Mouse (Mus musculus) adrenal gland, adult 8-10 months (tissue): Measurements from ENCODE around the gene Ltb4r1. TPM values are rescaled to one million over a fixed set of nuclear protein-coding genes. Genes with fewer than 3 reads are reported as not detected.

Experiments used
- DNase-seq: peaks from one replicate; pipeline ENCODE4 v3.0.0; 2022
- total RNA-seq, 4 experiments: library from RNA; stranded (reverse); gene quantifications; 2 replicates each; pipeline ENCODE4 v1.2.4; 2022

Gene Ltb4r1
- total RNA-seq: under 1 TPM; 0.31 to 0.75 (median 0.43) TPM

- DNase-seq: no peak
Observed at GRCm38 (mm10) chr14:55765696-55766095, at the start of gene Ltb4r1. Gene Ltb4r1 (plus strand): TSS chr14:55765962.

GRCm38 (mm10) chr14:55716271-55716670, 49.5 kb upstream of the Ltb4r1 start:
- no peak for DNase-seq

DNA sequence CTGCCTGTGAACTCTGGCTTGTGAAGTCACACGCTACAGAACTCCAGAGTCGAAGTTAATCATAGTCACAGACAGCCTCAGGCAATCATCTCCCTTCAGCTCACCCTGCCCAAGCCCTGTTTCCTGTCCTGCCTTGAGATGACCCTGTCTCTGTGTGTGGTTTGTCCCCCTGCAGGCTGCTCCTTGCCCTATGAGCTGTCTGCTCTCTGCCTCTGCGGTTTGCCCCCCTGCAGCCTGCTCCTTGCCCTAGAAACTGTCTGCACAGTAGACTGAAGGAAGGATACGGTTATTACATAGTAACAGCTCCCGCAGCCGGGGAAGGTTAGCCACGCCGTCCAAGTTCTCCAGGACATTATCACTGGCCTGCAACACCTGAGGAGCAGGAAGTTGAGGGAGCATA, 48.9 kb upstream of the Ltb4r1 start:
- no peak for DNase-seq

- no peak for DNase-seq
Observed at GRCm38 (mm10) chr14:55719737-55720136, 46.0 kb upstream of the Ltb4r1 start.

- no peak for DNase-seq
Observed at GRCm38 (mm10) chr14:55720666-55721065, 45.1 kb upstream of the Ltb4r1 start.

- DNase-seq: no peak
Observed at GRCm38 (mm10) chr14:55721076-55721475, 44.7 kb upstream of the Ltb4r1 start.

GRCm38 (mm10) chr14:55721700-55722437, 43.9 kb upstream of the Ltb4r1 start, which contains the start of gene Rabggta:
Gene Rabggta (minus strand): TSS chr14:55722263.
- peak; percentile 84 for DNase-seq

GRCm38 (mm10) chr14:55722438-55722945, 43.3 kb upstream of the Ltb4r1 start:
- no peak for DNase-seq

GRCm38 (mm10) chr14:55723433-55723832, 42.3 kb upstream of the Ltb4r1 start:
- no peak for DNase-seq

DNA sequence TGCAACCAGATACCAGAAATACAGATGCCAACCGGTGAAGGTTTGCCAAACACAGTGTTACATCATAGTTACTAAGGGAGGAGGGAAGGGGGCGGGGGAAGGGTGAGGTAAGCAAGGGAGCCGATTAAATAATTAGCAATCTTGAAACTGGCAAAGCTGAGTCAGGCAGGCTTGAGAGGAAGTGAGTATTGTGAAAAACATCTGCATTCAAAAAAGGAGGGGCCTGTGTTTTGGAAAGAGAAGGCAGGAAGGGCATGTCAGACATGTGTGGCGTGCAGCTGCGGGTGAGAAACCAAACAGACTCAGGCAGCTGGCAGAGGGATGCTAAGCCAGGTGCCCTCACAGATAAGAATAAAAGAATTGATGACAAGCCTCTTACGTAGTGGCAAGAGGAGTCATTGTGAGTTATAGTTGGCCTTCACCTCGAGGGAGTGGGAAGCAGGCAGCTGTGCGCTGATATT, 41.3 kb upstream of the Ltb4r1 start:
- peak; percentile 46 for DNase-seq

DNA sequence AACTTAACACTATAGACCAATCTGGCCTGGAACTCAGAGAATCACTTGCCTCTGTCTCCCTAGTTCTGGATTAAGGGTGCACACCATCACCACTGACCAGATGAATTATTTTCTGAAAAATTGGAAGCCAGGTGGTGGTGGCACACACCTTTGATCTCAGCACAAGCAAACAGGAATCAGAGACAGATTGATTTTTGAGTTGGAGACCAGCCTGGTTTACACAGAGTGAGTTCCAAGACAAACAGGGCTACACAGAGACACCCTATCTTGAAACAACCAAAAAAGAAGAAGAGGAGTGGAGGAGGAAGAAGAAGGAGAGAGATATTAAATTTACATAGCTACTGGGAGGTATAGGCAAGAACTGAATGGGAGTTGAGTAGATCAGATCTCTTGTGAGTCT, 39.5 kb upstream of the Ltb4r1 start:
- DNase-seq: no peak

DNA sequence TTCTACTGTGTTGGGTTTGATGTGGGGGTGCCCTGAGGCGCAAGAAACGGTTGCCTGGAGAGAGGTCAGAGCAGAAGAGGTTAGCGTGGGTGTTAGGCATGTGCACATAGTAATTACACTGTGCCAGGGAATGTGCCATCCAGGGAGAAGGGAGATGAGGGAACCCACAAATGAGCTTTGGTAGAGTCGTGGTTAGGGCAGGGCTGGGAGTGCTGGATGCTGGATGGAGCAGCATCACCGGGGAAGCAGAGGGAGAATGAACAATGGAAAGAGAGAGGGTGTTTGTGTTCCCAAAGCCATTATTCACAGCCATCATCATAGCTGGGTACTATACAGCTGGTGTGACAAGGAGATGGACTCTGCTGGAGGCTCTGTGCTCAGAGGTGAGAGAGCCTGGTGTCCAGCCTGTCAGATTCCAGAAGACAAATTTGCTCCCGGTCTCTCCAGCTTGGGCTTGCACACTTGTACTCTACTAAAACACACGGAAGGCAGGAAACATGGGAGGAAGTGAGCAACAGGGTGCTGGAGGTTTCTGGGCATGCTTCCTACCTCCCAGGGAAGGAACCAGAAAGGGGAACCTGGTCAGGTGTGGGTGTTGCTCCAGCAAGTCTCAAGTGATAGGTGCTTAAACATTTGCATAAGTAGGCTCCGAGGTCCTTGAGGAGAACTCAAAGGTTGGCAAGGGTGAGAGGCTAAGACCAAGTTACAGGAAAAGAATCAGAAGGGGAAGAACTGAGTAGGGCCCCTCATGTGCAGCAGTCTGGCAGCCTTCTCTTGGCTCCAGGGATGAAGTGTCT, 37.7 kb upstream of the Ltb4r1 start:
- no peak for DNase-seq

- no peak for DNase-seq
Observed at GRCm38 (mm10) chr14:55730116-55730515, 35.6 kb upstream of the Ltb4r1 start.

DNA sequence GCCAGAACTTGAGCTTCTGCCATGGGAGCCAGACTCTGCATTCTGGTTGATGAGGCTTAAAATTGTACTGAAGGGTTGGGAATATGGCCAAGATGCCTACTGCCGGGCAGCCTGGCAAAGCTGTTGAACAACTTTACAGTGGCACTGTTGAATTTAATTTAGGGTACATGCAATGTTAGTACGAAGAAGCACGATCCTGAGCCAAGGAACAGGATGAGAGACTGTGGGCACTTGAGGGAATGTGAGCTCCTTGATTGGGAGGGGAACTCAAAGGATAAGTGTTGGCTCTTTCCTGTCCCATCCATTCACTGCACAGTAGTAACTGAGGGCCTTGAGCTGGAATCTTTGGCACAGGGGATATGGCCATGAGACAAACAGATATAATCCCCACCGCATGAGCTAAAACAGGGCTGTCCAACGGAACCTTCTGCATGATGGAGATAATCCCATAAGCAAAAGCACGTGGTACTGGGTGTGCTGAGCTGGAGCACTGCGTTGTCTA, 35.2 kb upstream of the Ltb4r1 start:
- no peak for DNase-seq

- DNase-seq: no peak
Observed at GRCm38 (mm10) chr14:55733889-55734288, 31.9 kb upstream of the Ltb4r1 start.

DNA sequence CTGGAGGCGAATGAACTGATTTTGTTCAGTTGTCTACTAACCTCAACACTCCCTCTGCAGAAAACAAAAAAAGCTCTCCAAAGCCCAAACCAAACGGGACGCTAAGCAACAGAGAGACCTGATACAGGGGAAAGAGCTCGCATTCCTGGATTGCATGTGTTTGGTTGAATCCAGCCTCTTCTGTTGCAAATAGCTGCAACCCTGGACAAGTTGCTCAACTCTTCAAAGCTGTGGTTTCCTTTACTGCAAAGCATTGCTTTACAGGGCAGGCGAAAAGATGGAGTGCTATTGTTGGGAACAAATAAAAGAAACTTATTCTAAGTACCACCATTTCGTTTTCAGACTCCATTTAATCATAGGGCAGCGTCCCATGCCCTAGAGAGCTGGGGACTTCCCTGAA, 30.9 kb upstream of the Ltb4r1 start:
- DNase-seq: no peak

DNA sequence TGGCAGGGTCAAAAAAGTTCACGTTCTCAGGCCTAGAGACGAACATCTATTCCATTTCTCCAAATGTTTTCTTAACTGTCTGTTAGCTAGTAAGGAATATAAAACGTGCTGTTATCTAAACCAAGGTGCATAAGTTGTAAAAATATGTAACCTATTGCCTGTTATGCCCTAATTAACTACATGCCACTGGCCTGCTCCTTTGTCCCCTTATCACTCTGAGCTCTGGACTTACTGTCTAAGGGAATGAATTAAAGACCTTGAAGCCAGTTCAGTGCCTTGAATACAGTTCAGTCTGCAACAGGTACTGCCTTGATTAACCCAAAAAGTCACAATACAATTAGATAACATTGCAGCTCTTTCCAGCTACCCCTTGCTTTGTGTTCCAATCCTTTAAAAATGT, 30.4 kb upstream of the Ltb4r1 start:
- no peak for DNase-seq

DNA sequence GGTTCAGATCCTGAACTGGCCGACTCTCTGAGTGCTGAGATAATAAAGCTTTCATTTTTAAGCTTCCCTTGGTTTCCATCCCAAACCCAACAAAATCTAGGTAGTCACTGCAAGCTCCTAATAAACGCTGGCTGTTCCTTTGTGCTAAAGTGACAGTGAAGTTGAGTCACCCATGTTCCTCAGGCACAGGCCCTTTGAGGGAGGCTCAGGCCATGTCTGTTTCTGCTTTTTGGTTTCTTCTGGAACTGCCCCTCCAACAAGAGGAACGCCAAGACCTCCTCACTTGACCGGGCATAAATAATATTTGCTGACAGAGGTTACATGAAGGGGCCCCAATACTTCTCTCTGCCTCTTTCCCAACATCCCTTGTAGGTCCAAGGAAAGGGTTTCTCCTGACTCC, 30.0 kb upstream of the Ltb4r1 start:
- DNase-seq: no peak

GRCm38 (mm10) chr14:55737086-55737687, 28.6 kb upstream of the Ltb4r1 start:
- DNase-seq: no peak

DNA sequence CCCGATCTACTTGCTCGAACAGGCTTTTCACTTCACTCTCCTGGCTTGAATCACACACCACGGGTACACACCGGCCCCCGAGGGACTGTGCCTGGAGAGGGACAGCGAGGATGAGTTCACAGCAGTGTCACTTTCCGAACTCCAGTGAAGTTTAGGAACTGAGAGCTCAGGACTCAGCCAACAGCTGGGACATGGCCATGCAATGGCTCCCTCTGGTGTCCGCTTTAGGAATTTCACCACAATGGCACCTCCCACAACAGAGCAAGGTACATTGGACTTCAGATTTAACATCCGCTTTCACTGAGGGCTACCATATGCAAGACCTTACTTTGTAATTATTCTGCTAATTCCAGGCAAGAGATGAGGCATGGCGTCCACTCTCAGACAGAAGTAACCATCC, 22.1 kb upstream of the Ltb4r1 start:
- DNase-seq: peak; percentile 77

GRCm38 (mm10) chr14:55745180-55745860, 20.4 kb upstream of the Ltb4r1 start, which contains the start of the genes Dhrs1 and Nop9:
Gene Dhrs1 (minus strand): TSS chr14:55745690.
Gene Nop9 (plus strand): TSS chr14:55745693.
- peak; percentile 85 for DNase-seq

DNA sequence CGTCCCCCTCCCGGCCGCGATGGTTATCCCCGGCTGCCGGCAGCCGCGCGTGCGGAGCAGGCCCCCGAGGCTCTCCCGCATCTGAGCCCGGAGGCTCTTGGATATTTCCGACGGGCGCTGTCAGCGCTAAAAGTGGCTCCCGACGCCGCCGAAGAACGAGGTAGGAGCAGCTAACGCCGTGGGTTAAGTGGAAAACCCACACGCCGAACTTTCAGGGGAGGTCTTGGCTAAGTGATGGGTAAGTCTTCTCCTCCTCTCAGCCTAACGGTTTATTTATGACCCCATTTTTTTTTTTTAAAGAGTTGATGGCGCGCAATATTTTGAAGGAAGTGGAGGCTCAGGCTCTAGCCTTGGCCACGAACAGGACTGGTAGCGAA, 19.9 kb upstream of the Ltb4r1 start:
- no peak for DNase-seq
